Mouse (Mus musculus): ENCODE results near the gene Il1rl2.

- TF ChIP-seq MAX (IDR thresholded peaks at IDR 0.05), result no peak
- no peak for TF ChIP-seq CTCF (IDR thresholded peaks at IDR 0.05; ENCODE audit: control insufficient read depth, insufficient read depth, insufficient read length)
- no peak for TF ChIP-seq USF1 (IDR thresholded peaks at IDR 0.05; ENCODE audit: low read depth)
- TF ChIP-seq CEBPB (IDR thresholded peaks at IDR 0.05; ENCODE audit: low read depth), result peak; percentile 83
- TF ChIP-seq MYOD1 (IDR thresholded peaks at IDR 0.05; ENCODE audit: control insufficient read depth, insufficient read length, low read depth), result no peak
- TF ChIP-seq FOSL1 (IDR thresholded peaks at IDR 0.05; ENCODE audit: insufficient read depth, low read length, poor library complexity, severe bottlenecking), result no peak
Observed at GRCm38 (mm10) chr1:40339346-40339745, 14.9 kb downstream of the Il1rl2 start.

Data from C2C12 (cell line).